Mouse (Mus musculus): ENCODE measurements at regions not wholly inside any gene's neighbourhood (a gene's known extent, or its start where the extent isn't known, plus 50 kb on each side); places are given as distances from the start of the nearest gene placed in this dataset.

GRCm38 (mm10) chr1:141716953-141717352 lies 1471.0 kb downstream of the Kcnt2 start:
- TF ChIP-seq CTCF (IDR thresholded peaks at IDR 0.05; ENCODE audit: low read depth) (no peak), EP300 (IDR thresholded peaks at IDR 0.05; ENCODE audit: low read depth) (no peak)
- no peaks in the 10 kb centered on the region for H3K27me3 ChIP-seq (ENCODE audit: control insufficient read depth, insufficient read depth, low read length)
- no peaks in the 10 kb centered on the region for H3K36me3 ChIP-seq (replicated peaks; ENCODE audit: control insufficient read depth, insufficient read depth, low read depth)
- no peak for ATAC-seq (ENCODE audit: insufficient read depth)
- no peak overlapping the region for H3K4me2 ChIP-seq (ENCODE audit: low read depth)
- H3K9me3 ChIP-seq (ENCODE audit: control insufficient read depth, low read length) = no peaks in the 10 kb centered on the region
- H3K27ac ChIP-seq = no peak overlapping the region
- H3K9ac ChIP-seq (replicated peaks) = no peak overlapping the region
- H3K4me1 ChIP-seq (replicated peaks; ENCODE audit: control insufficient read depth in 2 of 2, insufficient read depth in 2 of 2, low read length in 1 of 2) = no peaks in the 10 kb centered on the region
- no peak overlapping the region for H3K4me3 ChIP-seq (ENCODE audit: insufficient read depth in 1 of 2, low read depth in 2 of 2, low read length in 2 of 2)
- no peak for DNase-seq (ENCODE audit: low read depth in 3 of 3, low spot score in 3 of 3)

DNA sequence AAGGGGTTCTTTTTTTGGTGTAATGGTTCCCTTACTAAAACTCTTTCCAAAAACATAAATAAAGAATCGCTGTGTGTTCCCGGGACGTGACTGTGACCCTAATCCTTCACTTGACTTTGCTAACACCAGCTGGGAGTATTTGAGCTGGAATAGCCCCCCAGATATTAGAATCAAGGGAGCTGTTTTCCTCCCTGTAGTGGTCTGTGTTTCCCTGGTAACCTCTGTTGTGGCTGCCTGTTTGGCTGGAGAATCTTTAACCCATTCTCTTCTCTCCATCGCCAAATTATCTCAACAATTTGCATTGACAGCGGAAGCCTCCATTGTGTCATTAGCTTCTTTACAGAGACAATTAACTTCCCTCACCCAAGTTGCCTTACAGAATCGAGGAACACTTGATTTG lies 1471.6 kb downstream of the Kcnt2 start:
- DNase-seq (ENCODE audit: low read depth in 3 of 3, low spot score in 3 of 3) = no peak
- WGBS (ENCODE audit: insufficient replicate concordance) = 59% methylated on average over 6 of the region's 6 CpGs
- ATAC-seq (ENCODE audit: insufficient read depth) = no peak
- H3K9ac ChIP-seq (replicated peaks) = no peak overlapping the region
- no peaks in the 10 kb centered on the region for H3K4me1 ChIP-seq (replicated peaks; ENCODE audit: control insufficient read depth in 2 of 2, insufficient read depth in 2 of 2, low read length in 1 of 2)
- H3K4me2 ChIP-seq (ENCODE audit: low read depth) = no peak overlapping the region
- no peak for TF ChIP-seq CTCF (IDR thresholded peaks at IDR 0.05; ENCODE audit: low read depth)
- TF ChIP-seq EP300 (IDR thresholded peaks at IDR 0.05; ENCODE audit: low read depth) = no peak
- H3K4me3 ChIP-seq (ENCODE audit: insufficient read depth in 1 of 2, low read depth in 2 of 2, low read length in 2 of 2) = no peak overlapping the region
- H3K27me3 ChIP-seq (ENCODE audit: control insufficient read depth, insufficient read depth, low read length) = no peaks in the 10 kb centered on the region
- H3K9me3 ChIP-seq (ENCODE audit: control insufficient read depth, low read length) = no peaks in the 10 kb centered on the region
- H3K27ac ChIP-seq = no peak overlapping the region
- H3K36me3 ChIP-seq (replicated peaks; ENCODE audit: control insufficient read depth, insufficient read depth, low read depth) = no peaks in the 10 kb centered on the region

DNA sequence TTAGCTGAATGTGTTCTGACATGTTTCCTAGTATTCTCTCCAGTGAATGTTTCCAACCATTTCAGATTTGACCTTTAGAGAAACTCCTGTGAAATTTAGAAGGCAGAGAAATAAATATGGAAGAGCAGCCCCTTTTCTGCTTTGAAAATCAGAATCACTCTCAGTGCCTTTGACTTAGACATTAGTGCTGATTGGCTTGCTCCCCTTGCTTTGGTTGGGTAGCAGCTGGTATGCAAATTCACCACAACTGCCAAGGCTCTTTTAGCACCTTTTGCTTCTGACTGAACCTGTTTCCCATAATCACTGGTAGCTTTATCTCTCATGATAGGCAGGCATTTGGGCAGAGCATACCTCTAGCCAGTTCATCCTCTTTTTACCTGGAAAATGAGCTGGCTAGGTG lies 1495.3 kb downstream of the Kcnt2 start:
- Histone ChIP-seq H3K4me3 (ENCODE audit: insufficient read depth in 1 of 2, low read depth in 2 of 2, low read length in 2 of 2) (no peak overlapping the region), H3K27ac (no peak overlapping the region), H3K27me3 (ENCODE audit: control insufficient read depth, insufficient read depth, low read length) (no peaks in the 10 kb centered on the region), H3K36me3 (replicated peaks; ENCODE audit: control insufficient read depth, insufficient read depth, low read depth) (no peaks in the 10 kb centered on the region), H3K4me2 (ENCODE audit: low read depth) (no peak overlapping the region), H3K9ac (replicated peaks) (no peak overlapping the region), H3K4me1 (replicated peaks; ENCODE audit: control insufficient read depth in 2 of 2, insufficient read depth in 2 of 2, low read length in 1 of 2) (no peaks in the 10 kb centered on the region), H3K9me3 (ENCODE audit: control insufficient read depth, low read length) (no peaks in the 10 kb centered on the region)
- ATAC-seq (ENCODE audit: insufficient read depth) (no peak), DNase-seq (ENCODE audit: low read depth in 3 of 3, low spot score in 3 of 3) (no peak)
- TF ChIP-seq EP300 (IDR thresholded peaks at IDR 0.05; ENCODE audit: low read depth) (no peak), CTCF (IDR thresholded peaks at IDR 0.05; ENCODE audit: low read depth) (no peak)

GRCm38 (mm10) chr1:141776059-141776458 lies 1530.1 kb downstream of the Kcnt2 start:
- 43% methylated on average over 1 of the region's 1 CpGs for WGBS (ENCODE audit: insufficient replicate concordance)

GRCm38 (mm10) chr1:141783367-141783766 lies 1537.4 kb downstream of the Kcnt2 start:
- DNase-seq (ENCODE audit: low read depth in 3 of 3, low spot score in 3 of 3) (no peak), ATAC-seq (ENCODE audit: insufficient read depth) (no peak)
- H3K9me3 ChIP-seq (ENCODE audit: control insufficient read depth, low read length) = no peaks in the 10 kb centered on the region
- H3K9ac ChIP-seq (replicated peaks) = no peak overlapping the region
- no peaks in the 10 kb centered on the region for H3K27me3 ChIP-seq (ENCODE audit: control insufficient read depth, insufficient read depth, low read length)
- no peaks in the 10 kb centered on the region for H3K36me3 ChIP-seq (replicated peaks; ENCODE audit: control insufficient read depth, insufficient read depth, low read depth)
- WGBS (ENCODE audit: insufficient replicate concordance) = 53% methylated on average over 1 of the region's 1 CpGs
- no peak overlapping the region for H3K27ac ChIP-seq
- TF ChIP-seq EP300 (IDR thresholded peaks at IDR 0.05; ENCODE audit: low read depth) (no peak), CTCF (IDR thresholded peaks at IDR 0.05; ENCODE audit: low read depth) (no peak)
- no peak overlapping the region for H3K4me2 ChIP-seq (ENCODE audit: low read depth)
- H3K4me1 ChIP-seq (replicated peaks; ENCODE audit: control insufficient read depth in 2 of 2, insufficient read depth in 2 of 2, low read length in 1 of 2) = no peaks in the 10 kb centered on the region
- no peak overlapping the region for H3K4me3 ChIP-seq (ENCODE audit: insufficient read depth in 1 of 2, low read depth in 2 of 2, low read length in 2 of 2)

More at GRCm38 (mm10) chr1:141776059-141776458, 1530.1 kb downstream of the Kcnt2 start:
- no peaks in the 10 kb centered on the region for H3K36me3 ChIP-seq (replicated peaks; ENCODE audit: control insufficient read depth, insufficient read depth, low read depth)
- no peak overlapping the region for H3K27ac ChIP-seq
- DNase-seq (ENCODE audit: low read depth in 3 of 3, low spot score in 3 of 3) (no peak), ATAC-seq (ENCODE audit: insufficient read depth) (no peak)
- H3K4me3 ChIP-seq (ENCODE audit: insufficient read depth in 1 of 2, low read depth in 2 of 2, low read length in 2 of 2) = no peak overlapping the region
- H3K4me1 ChIP-seq (replicated peaks; ENCODE audit: control insufficient read depth in 2 of 2, insufficient read depth in 2 of 2, low read length in 1 of 2) = no peaks in the 10 kb centered on the region
- H3K27me3 ChIP-seq (ENCODE audit: control insufficient read depth, insufficient read depth, low read length) = no peaks in the 10 kb centered on the region
- TF ChIP-seq EP300 (IDR thresholded peaks at IDR 0.05; ENCODE audit: low read depth) (no peak), CTCF (IDR thresholded peaks at IDR 0.05; ENCODE audit: low read depth) (no peak)
- H3K9me3 ChIP-seq (ENCODE audit: control insufficient read depth, low read length) = no peaks in the 10 kb centered on the region
- no peak overlapping the region for H3K4me2 ChIP-seq (ENCODE audit: low read depth)
- H3K9ac ChIP-seq (replicated peaks) = no peak overlapping the region

All from liver, embryonic 14.5 days (tissue).